In genomic region chr6:117932325-117933051, GRCm38 (mm10) we compare ENCODE assay signal across 7 mouse cellular contexts. TPM values are rescaled to one million over a fixed set of nuclear protein-coding genes. Genes with fewer than 3 reads are reported as not detected.
DNase-seq lines count a peak whose midpoint lies in the region; ATAC-seq and TF ChIP-seq lines count a peak whose summit lies in the region.

No protein-coding gene starts in this region.

- peak; percentile 70 for TF ChIP-seq CTCF in left cerebral cortex, adult 2 months (IDR thresholded peaks at IDR 0.05)
- TF ChIP-seq CTCF in liver, postnatal 0 days (IDR thresholded peaks at IDR 0.05; ENCODE audit: low read depth) = peak; percentile 64

- H3K27ac ChIP-seq in left cerebral cortex, adult 2 months = no peak overlapping the region
- H3K27ac ChIP-seq in heart, embryonic 15.5 days = peak overlapping the region; percentile 35
- H3K27ac ChIP-seq in liver, postnatal 0 days (ENCODE audit: low read depth) = no peak overlapping the region

- ATAC-seq in heart, embryonic 15.5 days (replicated peaks; ENCODE audit: insufficient number of reproducible peaks, insufficient read depth, low FRiP score, low read depth) = peak; percentile 65; the same call in 1 of the 2 replicates
- ATAC-seq in liver, postnatal 0 days = peak; percentile 45; the same call in 1 of the 2 replicates

- WGBS in heart, embryonic 15.5 days = 38% methylated on average over 11 of the region's 11 CpGs
- WGBS in liver, postnatal 0 days (ENCODE audit: insufficient replicate concordance) = 57% methylated on average over 11 of the region's 11 CpGs

- intact Hi-C loops in left cerebral cortex, adult 2 months (cut with DNase I) = loop anchor here (5.0 kb wide), 1 partner anchor 165 kb away; no protein-coding TSS in a partner anchor

- H3K9ac ChIP-seq in heart, embryonic 15.5 days = no peak overlapping the region
- H3K9ac ChIP-seq in liver, postnatal 0 days (replicated peaks) = no peak overlapping the region

- H3K36me3 ChIP-seq in heart, embryonic 15.5 days = peaks cover 6% of the 10 kb centered on the region; the same call in 1 of the 2 replicates
- peaks cover 9% of the 10 kb centered on the region for H3K36me3 ChIP-seq in liver, postnatal 0 days (replicated peaks; ENCODE audit: insufficient read depth, low read length)

- H3K4me1 ChIP-seq in heart, embryonic 15.5 days (replicated peaks) = peaks cover 23% of the 10 kb centered on the region
- H3K4me1 ChIP-seq in liver, postnatal 0 days (ENCODE audit: insufficient read depth) = no peaks in the 10 kb centered on the region

- no peak for TF ChIP-seq EP300 in liver, postnatal 0 days (IDR thresholded peaks at IDR 0.05; ENCODE audit: low read depth)

- no peak overlapping the region for H3K4me2 ChIP-seq in heart, embryonic 15.5 days
- H3K4me2 ChIP-seq in liver, postnatal 0 days (ENCODE audit: low read depth, low read length) = no peak overlapping the region

- no peaks in the 10 kb centered on the region for H3K9me3 ChIP-seq in heart, embryonic 15.5 days (replicated peaks)
- H3K9me3 ChIP-seq in liver, postnatal 0 days (ENCODE audit: low read length) = no peaks in the 10 kb centered on the region

- no peak overlapping the region for H3K4me3 ChIP-seq in left cerebral cortex, adult 2 months
- no peak overlapping the region for H3K4me3 ChIP-seq in heart, embryonic 15.5 days
- H3K4me3 ChIP-seq in liver, postnatal 0 days (ENCODE audit: low read depth, low read length) = no peak overlapping the region

- no peak for DNase-seq in left cerebral cortex, adult 2 months (ENCODE audit: extremely low spot score in 1 of 2, low spot score in 2 of 2)
- DNase-seq in left cerebral cortex, adult 11 months (ENCODE audit: low spot score) = no peak
- DNase-seq in R1 (ENCODE audit: low read depth, low spot score) = peak; percentile 77
- DNase-seq in liver, postnatal 0 days = no peak
- DNase-seq in urinary bladder, postnatal 10 days (ENCODE audit: low spot score) = no peak
- no peak for DNase-seq in cerebellum, adult 9-11 months

- no peaks in the 10 kb centered on the region for H3K27me3 ChIP-seq in heart, embryonic 15.5 days
- no peaks in the 10 kb centered on the region for H3K27me3 ChIP-seq in liver, postnatal 0 days (ENCODE audit: insufficient read depth, low read length)

RNA-seq across cellular contexts. Expression of gene Fxyd4, which starts 5.0 kb away (rescaled TPM):
- not detected for total RNA-seq in left cerebral cortex, adult 2 months (2021)
- 1.7 and 2.3 TPM in 2 replicates for polyA plus RNA-seq in heart, embryonic 15.5 days (2015; fragmentation: Nextera tagmentation; extraction: Ambion mirVana)
- polyA plus RNA-seq in liver, postnatal 0 days (2015; fragmentation: Nextera tagmentation; extraction: Ambion mirVana) = 0.20 TPM in 1 of 2 replicates, not detected in the other

RNA-seq across cellular contexts. Expression of gene Hnrnpf, which starts 32.4 kb away (rescaled TPM):
- total RNA-seq in left cerebral cortex, adult 2 months (2021) = 100 to 1,000 TPM; 111 to 116 TPM
- polyA plus RNA-seq in heart, embryonic 15.5 days (2015; fragmentation: Nextera tagmentation; extraction: Ambion mirVana) = 424 and 511 TPM in 2 replicates
- 264 and 270 TPM in 2 replicates for polyA plus RNA-seq in liver, postnatal 0 days (2015; fragmentation: Nextera tagmentation; extraction: Ambion mirVana)
